Mouse (Mus musculus) heart, postnatal 14 days (tissue): ENCODE measurements around the gene Arhgef6. TPM values are rescaled to one million over a fixed set of nuclear protein-coding genes. Genes with fewer than 3 reads are reported as not detected.

Experiments
- DNase-seq, 2 experiments: peaks; one replicate each; pipeline ENCODE4 v3.0.0; 2021 to 2022
- intact Hi-C: fragments of 180-260 bp; cut with DNase I; formaldehyde crosslinking; loops from one replicate; pipeline ENCODE4 v1.15.1; 2025
- total RNA-seq, 2 experiments: library from RNA; stranded (reverse); gene quantifications; 2 replicates each; pipeline ENCODE4 v1.2.3; 2021

Arhgef6 gene
- total RNA-seq, 2 experiments from 2014 or later, result 50.7 to 63.4 TPM

GRCm38 (mm10) chrX:57212862-57213261 lies 125.7 kb downstream of the Arhgef6 start:
- intact Hi-C loops, result no loop called here
- no peak for DNase-seq

GRCm38 (mm10) chrX:57211876-57212275 lies 126.7 kb downstream of the Arhgef6 start, which contains the start of gene Cd40lg:
Gene Cd40lg (plus strand): TSS chrX:57212143.
- no peak for DNase-seq
- intact Hi-C loops, result no loop called here

GRCm38 (mm10) chrX:57210591-57210990 lies 127.9 kb downstream of the Arhgef6 start:
- DNase-seq, result no peak
- intact Hi-C loops, result no loop called here

GRCm38 (mm10) chrX:57200397-57200796 lies 138.1 kb downstream of the Arhgef6 start:
- intact Hi-C loops, result no loop called here
- DNase-seq, result no peak

GRCm38 (mm10) chrX:57198036-57198435 lies 140.5 kb downstream of the Arhgef6 start:
- DNase-seq, result no peak
- intact Hi-C loops, result no loop called here

- no peak for DNase-seq
- intact Hi-C loops, result no loop called here
These were observed 142.2 kb downstream of the Arhgef6 start for GRCm38 (mm10) chrX:57196319-57196718.

- DNase-seq, result no peak
- intact Hi-C loops, result no loop called here
These were observed 149.2 kb downstream of the Arhgef6 start for GRCm38 (mm10) chrX:57189335-57189734.

GRCm38 (mm10) chrX:57187301-57187700 lies 151.2 kb downstream of the Arhgef6 start:
- DNase-seq, result no peak
- intact Hi-C loops, result no loop called here

- intact Hi-C loops, result no loop called here
- DNase-seq, result no peak
These were observed 155.2 kb downstream of the Arhgef6 start for GRCm38 (mm10) chrX:57183359-57183758.

GRCm38 (mm10) chrX:57182470-57182869 lies 156.1 kb downstream of the Arhgef6 start:
- no peak for DNase-seq
- intact Hi-C loops, result no loop called here

Other genes with a start within 250 kb of the Arhgef6 start
- under 1 TPM in 1 of 2 experiments, not detected in 1; 0.17 TPM for gene Cd40lg, start 126.6 kb downstream of the Arhgef6 start, total RNA-seq
- gene Rbmx, start 54.3 kb upstream of the Arhgef6 start, total RNA-seq, result 10 to 100 TPM; 32.9 to 35.8 TPM
- gene Gm364, start 70.4 kb upstream of the Arhgef6 start, total RNA-seq, result not detected
- gene Gpr101, start 165.0 kb upstream of the Arhgef6 start, total RNA-seq, result not detected